Mouse (Mus musculus): ENCODE measurements around the gene Ptprs.

DNA sequence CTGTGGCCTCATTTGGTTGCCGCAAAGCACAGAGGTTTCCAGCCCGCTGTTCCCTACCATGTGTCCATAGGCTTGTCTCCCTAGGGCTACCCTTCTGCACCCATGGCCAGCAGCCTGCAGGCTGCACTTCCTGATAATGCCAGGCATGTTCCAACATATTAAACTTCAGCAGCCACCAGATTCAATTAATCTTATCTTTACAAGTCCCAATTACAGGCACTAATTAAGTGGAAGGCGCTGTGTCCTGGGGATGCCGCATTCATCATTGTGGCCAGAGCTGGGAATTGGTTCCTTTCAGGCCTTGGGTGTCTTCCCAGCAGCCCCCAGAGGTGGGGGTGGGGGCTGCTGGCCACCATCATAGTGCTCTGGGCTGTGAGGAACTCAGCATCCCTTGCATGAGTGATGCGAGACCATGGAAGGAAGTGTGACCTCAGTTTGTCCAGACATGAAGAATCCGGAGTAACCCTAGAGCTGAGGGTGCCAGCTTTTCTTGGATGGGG is 107.9 kb downstream of the Ptprs start:
- TF ChIP-seq CTCF (IDR thresholded peaks at IDR 0.05; ENCODE audit: control insufficient read depth, insufficient read depth, insufficient replicate concordance, low read depth, low read length) (no peak), POLR2A (IDR thresholded peaks at IDR 0.05; ENCODE audit: control insufficient read depth, low read depth, low read length) (no peak)
